Mouse (Mus musculus): ENCODE results near the gene Rad51d.
"Not testable (repeated sequence)": the region's sequence is repeated elsewhere in the genome, so short reads cannot be mapped to it uniquely, and the experiment has no call there.

The Rad51d gene

GRCm38 (mm10) chr11:82890342-82890762 lies at the start of gene Rad51d:
Gene Rad51d (minus strand): TSS chr11:82890614.
- DNase-seq (ENCODE audit: low spot score): peak; percentile 92

- no peak for DNase-seq (ENCODE audit: low spot score)
Observed at GRCm38 (mm10) chr11:82933186-82933585, 42.8 kb upstream of the Rad51d start.

- not testable (repeated sequence) for DNase-seq (ENCODE audit: low spot score)
Observed at GRCm38 (mm10) chr11:82931671-82932450, 41.4 kb upstream of the Rad51d start.

GRCm38 (mm10) chr11:82931161-82931560 lies 40.7 kb upstream of the Rad51d start:
- DNase-seq (ENCODE audit: low spot score): not testable (repeated sequence)

GRCm38 (mm10) chr11:82930391-82930955 lies 40.1 kb upstream of the Rad51d start:
- not testable (repeated sequence) for DNase-seq (ENCODE audit: low spot score)

GRCm38 (mm10) chr11:82929633-82929950 lies 39.2 kb upstream of the Rad51d start:
- DNase-seq (ENCODE audit: low spot score): no peak

DNA sequence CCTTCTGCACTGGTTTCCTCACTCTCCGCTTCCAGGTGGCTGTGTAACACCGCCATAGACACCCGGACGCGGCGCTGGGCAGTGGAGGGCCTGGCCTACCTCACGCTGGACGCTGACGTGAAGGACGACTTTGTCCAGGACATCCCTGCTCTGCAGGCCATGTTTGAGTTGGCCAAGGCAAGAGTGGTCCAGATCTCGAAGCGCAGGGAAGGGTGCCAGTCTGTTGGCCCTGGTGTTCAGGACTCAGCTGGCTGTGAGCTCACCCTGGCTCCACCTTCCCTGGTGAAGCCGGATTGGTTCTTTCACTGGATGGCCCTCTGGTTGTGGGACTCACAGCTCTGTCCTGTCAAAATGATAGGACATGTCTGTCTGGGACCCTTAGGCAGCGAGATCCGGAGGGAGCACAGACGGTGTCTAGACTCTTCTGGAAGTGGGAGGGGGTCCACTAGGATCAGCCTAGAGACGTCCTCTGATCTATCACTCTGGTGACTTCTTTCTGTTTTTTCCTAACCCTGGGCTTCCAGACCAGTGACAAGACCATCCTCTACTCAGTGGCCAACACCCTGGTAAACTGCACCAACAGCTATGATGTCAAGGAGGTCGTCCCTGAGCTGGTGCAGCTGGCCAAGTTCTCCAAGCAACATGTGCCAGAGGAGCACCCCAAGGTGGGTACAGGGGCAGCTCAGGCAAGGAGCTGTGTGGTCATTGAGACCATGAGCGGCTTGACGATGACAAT lies 38.7 kb upstream of the Rad51d start:
- no peak for DNase-seq (ENCODE audit: low spot score)

GRCm38 (mm10) chr11:82923910-82924309 lies 33.5 kb upstream of the Rad51d start:
- not testable (repeated sequence) for DNase-seq (ENCODE audit: low spot score)

GRCm38 (mm10) chr11:82921691-82922090 lies 31.3 kb upstream of the Rad51d start:
- no peak for DNase-seq (ENCODE audit: low spot score)

DNA sequence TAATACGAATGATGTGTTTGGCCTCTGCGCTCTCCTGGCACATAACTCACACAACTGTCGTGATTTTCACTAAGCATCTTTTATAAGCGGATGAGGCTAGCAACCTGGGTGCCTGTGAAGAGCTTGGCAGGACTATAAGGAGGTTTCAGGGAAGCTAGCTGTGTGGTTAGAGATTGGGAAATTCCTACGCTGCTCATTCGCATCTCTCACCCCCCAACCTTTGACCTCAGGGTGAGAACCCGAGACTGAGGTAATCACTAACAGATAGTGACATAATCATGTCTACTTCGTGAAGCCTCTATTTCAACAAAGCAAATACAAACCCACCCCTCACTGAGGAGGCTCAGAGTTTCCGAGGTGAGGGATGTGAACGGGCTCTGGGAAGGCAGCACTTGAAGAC lies 30.4 kb upstream of the Rad51d start:
- DNase-seq (ENCODE audit: low spot score): no peak

DNA sequence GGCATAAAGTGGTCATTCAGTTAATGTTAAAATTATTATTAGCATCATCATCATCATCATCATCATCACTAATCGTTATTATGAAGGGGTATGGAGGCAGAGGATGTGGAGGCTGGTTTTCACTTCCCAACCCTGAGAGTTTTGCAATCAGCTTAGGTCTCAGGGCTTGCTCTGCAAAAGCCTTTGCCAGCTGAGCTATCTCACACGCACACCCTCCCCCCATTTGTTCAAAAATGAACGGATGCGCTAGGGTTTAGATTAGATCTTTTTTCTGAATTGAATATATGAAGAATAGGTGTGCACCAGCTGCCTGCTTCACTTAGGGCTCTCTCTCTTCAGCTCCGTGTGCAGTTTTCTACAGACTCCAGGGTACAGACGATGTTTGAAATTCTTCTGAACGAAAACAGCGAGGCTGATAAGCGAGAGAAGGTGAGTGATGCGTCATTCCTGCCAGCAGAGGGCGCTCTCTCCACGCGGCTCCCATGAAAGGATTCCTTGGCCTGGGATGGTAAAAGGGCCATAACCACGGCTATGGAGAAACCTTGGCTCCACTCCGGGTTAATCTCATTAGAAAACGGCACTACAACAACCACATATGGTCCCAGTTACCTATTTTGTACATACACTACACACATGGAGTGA lies 24.4 kb upstream of the Rad51d start:
- DNase-seq (ENCODE audit: low spot score): peak; percentile 60

GRCm38 (mm10) chr11:82910679-82911389 lies 20.4 kb upstream of the Rad51d start:
- no peak for DNase-seq (ENCODE audit: low spot score)

GRCm38 (mm10) chr11:82910250-82910649 lies 19.8 kb upstream of the Rad51d start, which contains the start of gene Unc45b:
Gene Unc45b (plus strand): TSS chr11:82910550.
- no peak for DNase-seq (ENCODE audit: low spot score)

DNA sequence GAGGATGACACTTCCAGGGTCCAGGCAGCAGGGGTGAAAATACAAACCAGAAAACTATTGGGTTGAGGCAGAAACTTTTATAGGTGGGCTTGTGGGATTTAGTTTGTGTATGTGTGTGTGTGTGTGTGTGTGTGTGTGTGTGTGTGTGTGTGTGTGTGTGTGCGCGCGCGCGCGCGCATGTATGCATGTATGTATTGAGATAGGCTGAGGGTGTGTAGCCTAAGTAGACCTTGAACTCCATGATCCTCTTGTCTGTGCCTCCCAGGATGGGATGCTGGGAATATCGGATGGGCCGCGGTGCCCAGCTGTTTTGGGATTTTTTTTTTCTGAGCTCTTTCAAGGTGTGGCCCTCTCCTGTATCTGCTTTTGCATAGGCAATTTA lies 18.2 kb upstream of the Rad51d start:
- DNase-seq (ENCODE audit: low spot score): no peak

- peak; percentile 85 for DNase-seq (ENCODE audit: low spot score)
Observed at GRCm38 (mm10) chr11:82907651-82908607, 17.5 kb upstream of the Rad51d start, which contains the start of gene Nle1. Gene Nle1 (minus strand): TSS chr11:82908411.

- DNase-seq (ENCODE audit: low spot score): no peak
Observed at GRCm38 (mm10) chr11:82905816-82906215, 15.4 kb upstream of the Rad51d start.

GRCm38 (mm10) chr11:82904952-82905351 lies 14.5 kb upstream of the Rad51d start:
- DNase-seq (ENCODE audit: low spot score): no peak

GRCm38 (mm10) chr11:82901606-82902310 lies 11.3 kb upstream of the Rad51d start:
- no peak for DNase-seq (ENCODE audit: low spot score)

DNA sequence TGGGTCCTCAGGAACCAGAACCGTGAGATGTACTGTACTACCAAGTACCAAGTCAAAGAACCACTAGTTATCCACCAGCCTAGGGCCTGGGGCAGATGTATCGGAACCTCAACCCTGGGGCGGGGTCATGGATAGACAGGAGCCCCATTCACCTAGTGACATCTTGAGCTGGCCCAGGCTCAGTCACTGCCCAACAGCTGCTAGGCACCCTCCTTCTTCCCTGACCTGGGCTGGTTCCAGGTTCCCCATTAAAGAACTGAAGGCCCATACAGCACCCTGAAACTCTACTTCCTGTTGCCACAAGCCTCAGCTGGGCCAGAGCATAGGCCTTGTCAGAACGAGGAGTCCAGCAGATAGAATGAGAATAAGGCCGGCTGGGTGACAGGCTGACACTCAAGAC lies 9.3 kb upstream of the Rad51d start:
- no peak for DNase-seq (ENCODE audit: low spot score)

DNA sequence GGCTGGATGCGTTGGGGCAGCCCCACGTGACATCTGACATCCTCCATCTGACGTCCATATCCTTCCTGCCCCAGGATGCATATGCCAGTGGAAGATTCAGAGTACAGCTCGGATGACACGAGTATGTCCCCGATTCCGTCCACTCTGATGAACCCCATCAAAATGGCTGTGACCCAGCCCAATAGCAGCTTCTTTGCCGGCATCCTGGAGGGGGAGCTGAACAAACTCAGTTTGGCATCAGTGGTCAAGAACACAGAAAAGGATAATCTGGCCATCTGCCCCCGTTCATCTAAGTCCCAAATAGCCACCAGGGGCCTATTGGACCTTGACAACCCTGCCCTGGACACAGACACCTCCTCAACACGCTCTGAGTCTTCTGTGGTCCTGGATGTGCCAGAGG lies 7.1 kb upstream of the Rad51d start:
- no peak for DNase-seq (ENCODE audit: low spot score)

All from spleen, adult 12 weeks (tissue).